Mouse (Mus musculus) kidney, postnatal 4 days (tissue): ENCODE measurements at regions not wholly inside any gene's neighbourhood (a gene's known extent, or its start where the extent isn't known, plus 50 kb on each side); places are given as distances from the start of the nearest gene placed in this dataset.

Experiments
- DNase-seq, 2 experiments: peaks; one replicate each; pipeline ENCODE4 v3.0.0; 2021; ENCODE audit warnings: mixed read lengths in 2 of 2

GRCm38 (mm10) chr13:85570886-85571527 lies 282.1 kb upstream of the Rasa1 start:
- DNase-seq = no peak

- DNase-seq = no peak
Observed at GRCm38 (mm10) chr13:85557821-85558220, 268.9 kb upstream of the Rasa1 start.

- DNase-seq = peak; percentile 73
Observed at GRCm38 (mm10) chr13:85556101-85556853, 267.3 kb upstream of the Rasa1 start.

GRCm38 (mm10) chr13:85553072-85553471 lies 264.1 kb upstream of the Rasa1 start:
- DNase-seq = no peak

- DNase-seq = peak in 1 of 2 experiments; percentile 9
Observed at GRCm38 (mm10) chr13:85509671-85510070, 220.7 kb upstream of the Rasa1 start.

GRCm38 (mm10) chr13:85508552-85508951 lies 219.6 kb upstream of the Rasa1 start:
- DNase-seq = no peak

- DNase-seq = peak; percentile 2 to 8
Observed at GRCm38 (mm10) chr13:85507374-85508101, 218.6 kb upstream of the Rasa1 start.

- peak in 1 of 2 experiments; percentile 3 for DNase-seq
Observed at GRCm38 (mm10) chr13:85506875-85507274, 217.9 kb upstream of the Rasa1 start.

GRCm38 (mm10) chr13:85506030-85506429 lies 217.1 kb upstream of the Rasa1 start:
- DNase-seq = no peak

- DNase-seq = no peak
Observed at GRCm38 (mm10) chr13:85505046-85505445, 216.1 kb upstream of the Rasa1 start.

- DNase-seq = no peak
Observed at GRCm38 (mm10) chr13:85504001-85504400, 215.1 kb upstream of the Rasa1 start.

- DNase-seq = no peak
Observed at GRCm38 (mm10) chr13:85498696-85499095, 209.8 kb upstream of the Rasa1 start.

- no peak for DNase-seq
Observed at GRCm38 (mm10) chr13:85484790-85485189, 195.9 kb upstream of the Rasa1 start.

- DNase-seq = no peak
Observed at GRCm38 (mm10) chr13:85483348-85483747, 194.4 kb upstream of the Rasa1 start.

GRCm38 (mm10) chr13:85479405-85479804 lies 190.5 kb upstream of the Rasa1 start:
- DNase-seq = no peak

- DNase-seq = no peak
Observed at GRCm38 (mm10) chr13:85476274-85476846, 187.4 kb upstream of the Rasa1 start.

- no peak for DNase-seq
Observed at GRCm38 (mm10) chr13:85471340-85471739, 182.4 kb upstream of the Rasa1 start.

GRCm38 (mm10) chr13:85459387-85459786 lies 170.5 kb upstream of the Rasa1 start:
- DNase-seq = no peak

GRCm38 (mm10) chr13:85458611-85459010 lies 169.7 kb upstream of the Rasa1 start:
- DNase-seq = no peak

GRCm38 (mm10) chr13:85439581-85439980 lies 150.7 kb upstream of the Rasa1 start:
- no peak for DNase-seq

- no peak for DNase-seq
Observed at GRCm38 (mm10) chr13:85437875-85438274, 148.9 kb upstream of the Rasa1 start.

GRCm38 (mm10) chr13:85437009-85437408 lies 148.1 kb upstream of the Rasa1 start:
- no peak for DNase-seq

GRCm38 (mm10) chr13:85436254-85436653 lies 147.3 kb upstream of the Rasa1 start:
- DNase-seq = no peak
